Mouse (Mus musculus): ENCODE data around the gene Grn.
"Not testable (repeated sequence)": the region's sequence is repeated elsewhere in the genome, so short reads cannot be mapped to it uniquely, and the experiment has no call there.

Gene Grn

DNA sequence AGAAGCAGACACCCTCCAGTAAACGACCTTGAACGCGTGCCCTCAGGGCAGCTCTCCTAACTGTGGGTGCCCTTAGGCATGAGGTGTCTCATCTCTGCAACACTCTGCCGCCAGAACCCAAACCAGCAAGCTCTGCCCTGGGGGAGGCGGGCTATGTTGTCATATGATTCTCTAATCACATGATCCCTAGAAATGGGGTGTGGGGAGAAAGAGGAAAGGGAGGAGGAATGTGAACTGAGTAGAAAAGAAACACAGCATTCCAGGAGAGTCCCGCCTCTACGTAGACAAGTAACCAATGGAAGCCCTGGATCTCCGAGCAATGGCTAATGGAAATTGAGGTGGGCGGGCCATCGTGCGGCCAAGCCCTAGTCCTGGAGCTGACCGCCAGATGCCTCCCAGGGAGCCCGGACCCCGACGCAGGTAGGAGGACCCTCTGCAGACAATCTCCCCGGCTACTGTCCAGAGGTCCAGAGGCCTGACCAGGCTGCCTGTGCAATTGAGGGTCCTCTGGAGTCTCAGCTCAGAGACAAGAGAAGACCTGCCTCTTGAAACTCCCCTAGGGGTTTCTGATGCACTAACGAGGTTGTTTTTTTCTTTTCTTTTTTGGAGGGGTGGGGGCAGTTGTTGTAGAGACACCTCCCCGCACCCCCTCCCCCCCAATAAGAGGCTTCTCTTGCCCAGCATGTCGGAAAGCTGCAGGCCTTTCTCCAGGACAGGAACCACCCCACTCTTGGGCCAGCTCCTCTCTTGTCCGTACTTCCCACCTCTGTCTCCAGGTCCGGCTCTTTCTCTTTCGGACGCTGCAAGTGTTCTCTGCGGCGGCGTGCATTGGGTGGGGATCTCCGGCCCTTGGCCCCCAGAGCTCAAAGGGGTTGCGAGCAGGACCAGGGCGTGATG is at the start of gene Grn:
Grn (plus strand) TSS at position 195 of the 897 bp plus-strand sequence.
- DNase-seq (ENCODE audit: low spot score): peak; percentile 96

DNA sequence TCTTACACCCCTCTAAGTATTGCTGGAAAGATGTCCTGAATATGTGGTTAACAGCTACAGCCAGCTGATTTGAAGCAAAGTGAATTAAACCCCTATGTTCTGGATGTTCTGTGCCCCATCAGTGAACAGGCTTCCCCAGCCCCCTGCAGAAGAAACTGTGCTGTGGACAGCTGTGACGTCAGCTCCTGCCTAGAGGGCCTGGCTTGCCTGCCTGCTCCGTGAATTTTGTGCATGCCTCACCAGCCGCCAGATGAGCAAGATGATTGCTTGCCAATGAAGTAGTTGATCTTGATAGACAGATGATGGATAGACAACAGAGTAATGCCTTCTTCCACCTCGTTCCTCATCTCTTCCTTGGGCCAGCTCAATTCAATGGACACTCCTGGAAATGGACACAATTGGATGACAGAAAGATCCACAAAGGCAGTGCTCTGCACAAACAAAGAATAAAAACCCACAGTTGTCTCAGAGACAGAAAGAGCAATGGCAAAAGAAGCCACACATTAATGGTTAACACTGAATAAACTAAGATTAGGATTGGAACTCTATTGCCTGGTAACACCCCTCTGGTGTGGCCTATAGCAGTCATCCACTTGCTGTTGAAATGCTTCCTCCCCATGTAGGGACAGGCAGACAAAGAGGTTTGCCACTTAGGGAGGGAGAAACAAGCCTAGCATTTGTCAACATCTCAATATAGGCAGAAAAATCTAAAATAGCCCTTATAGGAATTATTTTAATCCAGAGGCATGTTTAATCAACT is 48.6 kb upstream of the Grn start:
- DNase-seq (ENCODE audit: low spot score): no peak

DNA sequence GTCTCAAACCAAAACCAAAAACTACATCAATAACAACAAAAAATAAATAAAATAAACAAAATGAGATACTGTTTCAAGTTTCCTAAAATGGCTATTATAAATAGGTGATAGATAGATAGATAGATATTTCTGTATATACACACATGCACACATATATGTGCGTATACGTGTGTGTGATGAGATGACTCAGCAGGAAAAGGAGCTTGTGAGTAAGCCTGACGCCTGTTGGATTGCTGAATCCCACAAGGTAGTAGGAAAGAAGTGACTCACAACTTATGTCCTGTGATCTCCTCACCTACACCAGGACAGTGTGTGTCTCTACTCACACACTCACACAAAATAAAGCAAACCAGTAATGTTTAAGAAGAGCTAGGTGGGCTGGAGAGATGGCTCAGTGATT is 47.3 kb upstream of the Grn start:
- DNase-seq (ENCODE audit: low spot score): no peak

DNA sequence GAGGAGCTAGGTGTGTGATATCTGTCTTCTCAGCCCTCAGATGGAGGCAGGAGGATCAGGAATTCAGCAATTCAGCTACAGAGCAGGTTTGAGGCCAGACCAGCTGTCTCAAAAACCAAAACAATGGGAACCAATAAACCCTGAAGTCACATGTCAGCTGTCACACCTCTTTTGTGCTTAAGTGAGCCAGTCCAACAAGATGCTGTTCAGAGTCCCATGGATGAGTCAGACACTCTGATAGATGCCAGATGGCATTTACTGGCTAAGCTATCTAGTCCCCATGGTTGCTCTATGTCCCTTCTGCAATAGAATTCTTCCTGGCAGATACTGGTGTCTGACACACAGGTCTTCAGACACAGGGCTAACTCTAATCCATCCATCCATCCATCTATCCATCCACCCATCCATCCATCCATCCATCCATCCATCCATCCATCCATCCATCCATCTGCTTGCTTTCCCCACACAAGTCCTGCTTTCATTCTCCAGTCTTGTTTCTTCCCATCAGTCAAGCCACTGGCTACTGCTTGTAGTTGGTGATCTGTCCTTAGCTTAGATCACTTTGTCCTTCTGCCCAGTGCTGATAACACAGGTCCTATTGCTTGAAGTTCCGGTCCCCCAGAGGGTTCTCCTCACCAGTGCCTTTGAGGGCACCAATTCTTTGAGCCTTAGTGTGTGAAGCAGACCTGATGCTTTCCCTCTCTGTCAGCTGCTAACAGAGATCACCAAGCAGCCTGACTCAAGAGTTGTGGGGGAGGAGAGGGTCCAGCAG is 46.6 kb upstream of the Grn start:
- no peak for DNase-seq (ENCODE audit: low spot score)

DNA sequence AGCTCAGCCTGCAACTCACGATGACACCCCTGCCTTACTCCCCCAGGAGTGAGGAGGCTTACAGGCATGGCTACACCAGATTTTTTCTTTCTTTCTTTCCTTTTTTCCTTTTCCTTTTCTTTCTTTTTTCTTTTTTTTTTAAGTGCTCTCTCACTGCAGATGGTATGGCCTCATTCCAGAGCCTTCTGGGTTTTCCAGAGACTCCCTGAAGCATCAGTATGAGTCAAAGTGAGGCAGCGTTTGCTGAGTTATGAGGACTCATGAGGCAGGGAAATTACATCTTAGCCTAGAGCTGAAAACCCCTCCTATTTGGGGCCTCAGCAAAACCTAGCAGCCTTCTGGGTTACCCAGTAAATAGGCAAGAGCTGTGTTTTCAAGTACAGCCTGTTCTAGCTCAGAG is 45.7 kb upstream of the Grn start:
- no peak for DNase-seq (ENCODE audit: low spot score)

DNA sequence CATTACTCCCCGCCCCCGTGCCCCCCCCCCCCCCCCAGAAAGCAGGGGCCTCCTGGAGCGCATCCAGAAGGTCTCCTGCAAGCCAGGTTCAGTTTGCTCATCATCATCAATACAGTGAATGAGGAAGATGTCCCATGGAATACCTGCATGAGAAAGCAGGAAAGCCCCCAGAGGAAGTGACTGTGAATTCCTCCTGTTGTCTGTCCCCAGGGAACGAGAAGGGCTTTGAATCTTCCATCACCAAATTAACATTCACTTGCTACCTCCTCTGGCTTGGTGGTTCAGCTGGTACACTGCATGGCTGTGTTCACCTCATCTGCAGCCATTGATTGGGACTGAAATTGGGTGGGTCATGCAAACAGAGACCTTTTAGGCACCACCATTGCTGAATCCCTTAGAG is 45.0 kb upstream of the Grn start:
- no peak for DNase-seq (ENCODE audit: low spot score)

DNA sequence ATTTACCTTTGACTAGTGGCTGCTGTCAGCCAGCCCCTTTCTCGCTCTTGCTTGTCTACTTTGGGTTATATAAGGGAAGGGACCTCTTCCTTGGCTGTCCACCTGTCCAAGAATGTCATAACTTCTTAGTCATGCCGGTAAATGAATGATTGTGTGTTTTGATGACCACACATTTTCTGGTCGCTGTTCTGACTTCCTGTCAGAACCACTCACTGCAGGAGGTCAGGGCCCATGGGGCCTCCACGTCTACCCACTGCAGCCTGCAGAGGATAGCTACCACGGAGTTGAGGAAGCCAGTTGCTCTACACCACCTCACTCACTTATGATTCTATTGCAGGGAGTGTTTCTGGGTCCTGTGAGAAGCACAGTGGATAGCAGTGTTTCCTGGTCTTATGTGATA is 44.0 kb upstream of the Grn start:
- DNase-seq (ENCODE audit: low spot score): no peak

DNA sequence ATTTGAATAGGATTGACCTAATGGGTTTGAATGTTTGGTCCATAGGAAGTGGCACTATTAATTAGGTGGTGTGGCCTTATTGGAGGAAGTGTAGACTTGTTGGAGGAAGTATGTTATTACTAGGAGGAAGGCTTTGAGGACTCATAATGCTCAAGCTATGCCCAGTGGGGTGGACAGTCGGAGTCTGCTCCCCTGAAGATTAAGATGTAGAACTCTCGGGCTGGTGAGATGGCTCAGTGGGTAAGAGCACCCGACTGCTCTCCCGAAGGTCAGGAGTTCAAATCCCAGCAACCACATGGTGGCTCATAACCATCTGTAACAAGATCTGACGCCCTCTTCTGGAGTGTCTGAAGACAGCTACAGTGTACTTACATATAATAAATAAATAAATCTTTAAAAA is 40.7 kb upstream of the Grn start:
- DNase-seq (ENCODE audit: low spot score): not testable (repeated sequence)

DNA sequence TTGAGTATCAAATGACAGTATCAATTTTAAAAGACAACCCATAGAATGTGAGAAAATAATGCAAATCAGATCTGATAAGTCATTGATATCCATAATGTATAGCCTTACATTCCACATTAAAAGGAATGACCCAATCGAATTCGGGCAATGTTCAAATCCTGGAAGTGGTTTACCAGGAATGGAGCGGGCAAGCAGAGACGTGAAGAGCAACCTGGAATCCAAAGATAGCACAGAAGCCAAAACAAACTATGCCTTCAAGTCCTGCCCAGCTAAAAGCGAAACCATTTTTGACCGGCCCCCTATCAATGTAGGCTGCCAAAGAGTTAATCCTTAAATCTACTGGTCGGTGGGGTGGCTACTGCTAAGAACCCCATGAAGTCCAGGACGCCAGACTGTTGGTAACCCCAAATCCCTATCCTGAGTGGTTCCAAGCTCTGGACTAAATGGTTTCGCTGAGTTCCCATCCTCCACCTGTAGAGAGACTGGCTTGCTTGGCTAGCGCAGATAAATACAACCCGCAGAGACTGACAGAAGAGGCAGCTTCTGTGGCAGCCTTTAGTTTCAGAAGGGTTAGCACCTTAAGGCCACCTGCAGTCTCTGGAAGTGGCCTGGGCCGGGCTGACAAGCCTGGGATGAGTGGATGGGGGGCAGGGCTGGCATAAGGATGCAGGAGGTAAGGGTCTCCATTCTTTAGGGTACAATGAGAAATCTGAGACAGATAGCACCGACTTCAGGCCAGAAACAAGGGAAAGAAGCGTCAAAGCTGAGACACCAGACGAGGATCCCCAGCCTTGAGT is 37.5 kb upstream of the Grn start:
- DNase-seq (ENCODE audit: low spot score): no peak

DNA sequence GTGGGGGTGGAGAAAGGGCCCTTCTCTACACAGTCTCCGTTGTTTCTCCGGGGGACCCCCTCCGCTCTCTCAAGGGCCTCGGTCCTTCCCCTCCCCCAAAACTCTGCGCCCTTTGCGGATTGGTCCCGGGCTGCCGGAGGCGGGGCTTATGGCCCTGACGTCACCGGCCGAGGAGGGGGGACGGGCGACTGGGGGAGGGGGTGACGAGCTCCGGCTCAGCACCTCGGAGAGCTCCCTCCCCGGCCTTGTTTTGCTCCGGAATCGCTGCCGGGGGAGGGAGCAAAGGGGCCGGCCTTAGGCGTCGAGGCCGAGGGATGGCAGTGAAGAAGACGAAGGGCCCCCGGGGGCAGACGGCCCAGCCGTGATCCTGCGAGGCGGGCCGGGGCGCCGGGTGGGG is 36.9 kb upstream of the Grn start, which contains the start of gene Rundc3a:
Rundc3a (plus strand) TSS at position 166 of the 397 bp plus-strand sequence.
- DNase-seq (ENCODE audit: low spot score): peak; percentile 93

DNA sequence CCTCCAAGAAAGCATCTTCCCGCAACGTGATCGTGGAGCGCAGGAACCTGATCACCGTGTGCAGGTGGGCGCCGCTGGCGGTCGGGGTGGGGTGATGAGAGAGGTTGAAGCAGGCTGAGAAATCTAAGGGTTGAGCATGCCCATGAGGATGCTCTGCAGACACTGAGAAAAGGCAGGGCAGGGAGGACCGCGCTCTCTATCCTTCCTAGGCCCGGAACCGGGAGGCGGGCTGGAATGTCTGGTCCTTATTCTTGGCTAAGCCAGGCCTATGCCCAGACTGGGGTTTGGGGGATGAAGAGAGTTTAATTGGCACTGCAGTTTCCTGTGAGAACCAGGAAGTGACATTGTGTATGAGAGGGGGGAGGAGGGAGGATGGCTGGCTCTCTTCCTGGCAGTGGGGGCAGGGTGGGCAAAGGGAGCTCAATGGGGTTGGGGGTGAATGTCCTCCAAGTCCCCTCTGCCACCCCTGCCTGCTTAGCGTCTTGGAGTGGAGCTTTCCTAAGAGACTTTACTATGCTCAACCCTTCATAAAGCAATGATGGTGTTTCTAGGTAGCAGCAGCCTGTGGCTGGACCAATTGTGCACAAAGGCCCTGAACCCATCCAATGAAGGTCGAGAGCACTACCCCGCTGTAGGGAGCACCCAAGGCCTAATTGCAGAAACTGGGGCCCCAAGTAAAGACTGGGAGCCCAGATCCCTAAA is 36.2 kb upstream of the Grn start:
- no peak for DNase-seq (ENCODE audit: low spot score)

DNA sequence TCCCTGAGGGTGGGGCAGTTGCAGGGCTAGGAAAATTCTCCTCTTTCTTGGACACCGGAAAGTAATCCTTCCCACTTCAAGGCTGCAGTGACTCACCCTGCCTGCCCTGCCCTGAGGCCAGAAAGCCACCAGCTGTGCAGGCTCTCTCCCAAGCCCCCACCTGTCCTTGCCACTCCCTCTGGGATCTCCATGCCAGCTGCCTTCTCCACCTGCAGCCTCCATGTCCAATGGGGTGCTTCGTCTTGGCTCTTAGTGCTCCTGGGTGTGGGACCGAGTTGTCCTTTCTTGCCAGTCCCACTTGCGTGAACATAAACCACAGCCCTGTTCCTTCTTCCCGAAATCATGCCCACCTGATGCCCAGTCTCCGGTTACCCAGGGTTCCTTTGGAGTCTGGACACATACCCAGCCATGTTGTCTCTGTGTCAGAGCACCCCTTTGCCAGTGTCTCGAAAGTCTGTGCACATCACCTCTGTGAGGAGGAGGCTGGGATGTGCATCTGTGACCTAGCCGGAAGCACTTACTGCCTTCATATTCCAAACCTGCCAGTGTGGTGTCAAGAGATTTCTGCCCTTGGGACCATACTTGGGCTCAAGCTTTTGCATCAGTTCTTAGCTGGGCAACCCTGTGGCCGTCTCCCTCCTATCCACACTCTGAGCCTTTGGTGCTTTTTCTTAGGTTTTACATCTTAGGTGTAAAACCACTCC is 35.5 kb upstream of the Grn start:
- no peak for DNase-seq (ENCODE audit: low spot score)

DNA sequence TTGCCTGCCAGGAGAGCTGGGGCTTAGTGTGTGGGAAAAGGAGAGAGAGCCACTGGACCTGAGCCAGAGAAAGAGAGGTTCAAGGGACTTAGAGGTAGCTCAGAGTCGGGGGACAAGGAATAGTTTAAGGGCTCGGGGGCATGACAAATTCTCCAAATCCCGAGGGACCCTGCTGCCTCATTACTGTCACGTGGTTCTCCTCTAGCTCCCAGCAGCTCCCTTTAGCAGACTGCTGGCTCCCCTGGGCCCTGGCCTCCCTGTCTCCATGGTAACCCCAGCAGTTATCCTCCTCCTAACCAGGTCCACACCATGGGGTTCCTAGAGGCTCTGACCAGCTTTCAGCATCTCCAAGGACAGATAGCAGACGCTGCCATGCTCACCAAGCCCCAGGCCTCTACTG is 34.9 kb upstream of the Grn start:
- no peak for DNase-seq (ENCODE audit: low spot score)

DNA sequence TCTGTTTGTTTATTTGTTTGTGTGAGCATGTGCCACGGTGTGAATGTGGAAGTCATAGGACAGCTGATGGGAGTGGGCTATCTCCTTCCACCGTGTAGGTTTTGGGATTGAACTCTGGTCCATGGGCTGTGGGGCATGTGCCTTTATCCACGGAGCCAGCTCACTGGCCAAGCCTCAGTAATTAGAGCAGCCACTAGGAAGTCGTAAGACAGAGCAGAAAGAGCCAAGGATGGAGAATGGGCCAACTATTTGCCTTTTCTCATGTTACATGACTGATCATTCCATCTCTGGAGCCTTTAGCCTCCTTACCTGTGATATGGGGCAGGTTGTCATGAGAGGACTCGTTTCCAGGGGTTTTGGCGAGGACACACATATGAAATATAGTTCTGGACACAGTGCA is 33.9 kb upstream of the Grn start:
- no peak for DNase-seq (ENCODE audit: low spot score)

DNA sequence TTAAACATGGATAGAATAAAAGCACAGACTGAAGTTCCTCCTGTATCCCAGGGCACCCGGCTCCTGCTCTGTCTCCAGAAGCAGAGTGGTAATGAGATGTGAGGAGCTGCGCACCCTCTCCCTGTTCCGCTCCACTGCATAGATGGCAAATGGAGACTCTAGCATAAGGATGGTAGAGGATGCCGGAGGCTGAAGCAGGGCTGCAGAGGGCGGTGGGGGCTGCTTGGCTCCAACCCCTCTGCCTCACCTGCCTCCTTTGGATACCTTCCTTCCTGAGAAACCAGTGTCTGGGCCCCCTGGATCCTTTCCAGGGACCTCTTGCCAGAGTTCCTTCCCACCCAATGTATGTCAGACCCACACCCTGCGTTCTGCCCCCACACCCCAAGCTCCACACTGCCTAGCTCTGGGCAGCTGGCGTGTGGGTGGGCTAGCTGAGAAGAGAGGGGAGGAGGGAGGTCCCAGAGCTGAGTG is 33.4 kb upstream of the Grn start:
- DNase-seq (ENCODE audit: low spot score): no peak

DNA sequence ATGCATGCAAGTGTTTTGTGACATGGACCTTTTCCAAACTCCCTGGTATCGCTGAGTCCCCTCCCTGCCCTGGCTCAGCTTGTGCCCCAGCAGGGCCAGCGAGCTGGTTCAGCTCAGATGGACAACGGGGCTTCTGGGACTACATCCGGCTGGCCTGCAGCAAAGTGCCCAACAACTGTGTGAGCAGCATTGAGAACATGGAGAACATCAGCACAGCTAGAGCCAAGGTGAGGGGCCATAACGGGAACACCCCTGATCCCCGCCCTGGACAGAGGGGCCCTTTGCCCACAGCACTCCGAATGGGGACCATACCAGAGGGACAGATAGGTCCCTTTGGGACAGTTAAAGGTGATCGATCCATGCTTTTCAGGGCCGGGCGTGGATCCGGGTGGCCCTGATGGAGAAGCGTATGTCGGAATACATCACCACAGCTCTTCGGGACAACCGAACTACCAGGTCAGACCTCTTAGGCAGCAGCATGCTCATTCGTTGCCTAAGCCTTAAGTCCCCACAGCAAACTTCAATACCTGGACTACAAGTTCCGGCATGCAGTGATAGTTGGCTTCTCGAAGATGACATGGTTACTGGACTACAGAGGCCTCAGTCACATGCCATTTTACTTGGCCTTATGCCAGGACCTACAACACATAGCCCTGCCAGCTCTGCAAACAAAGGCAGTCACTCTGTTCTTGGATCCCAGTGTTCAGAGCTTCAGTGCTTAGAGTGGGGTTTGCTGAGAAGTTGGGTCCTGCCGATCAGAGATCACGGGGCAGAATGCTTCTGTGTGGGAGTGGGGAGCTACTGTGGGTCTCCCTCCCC is 31.9 kb upstream of the Grn start:
- DNase-seq (ENCODE audit: low spot score): no peak

DNA sequence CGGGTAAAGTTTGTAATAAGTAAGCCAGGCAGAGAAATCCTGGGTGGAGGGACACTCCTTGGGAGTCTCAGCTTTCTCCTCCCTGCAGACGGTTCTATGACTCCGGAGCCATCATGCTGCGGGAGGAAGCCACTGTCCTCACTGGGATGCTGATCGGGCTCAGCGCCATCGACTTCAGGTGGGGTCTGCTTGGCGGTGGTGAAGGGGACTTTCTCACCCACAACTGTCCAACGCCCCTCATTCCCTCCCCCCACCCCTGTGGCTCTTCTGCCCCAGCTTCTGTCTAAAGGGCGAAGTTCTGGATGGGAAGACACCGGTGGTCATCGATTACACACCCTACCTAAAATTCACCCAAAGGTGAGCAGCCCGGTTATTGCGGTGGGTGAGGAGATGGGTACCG is 31.0 kb upstream of the Grn start:
- DNase-seq (ENCODE audit: low spot score): no peak

DNA sequence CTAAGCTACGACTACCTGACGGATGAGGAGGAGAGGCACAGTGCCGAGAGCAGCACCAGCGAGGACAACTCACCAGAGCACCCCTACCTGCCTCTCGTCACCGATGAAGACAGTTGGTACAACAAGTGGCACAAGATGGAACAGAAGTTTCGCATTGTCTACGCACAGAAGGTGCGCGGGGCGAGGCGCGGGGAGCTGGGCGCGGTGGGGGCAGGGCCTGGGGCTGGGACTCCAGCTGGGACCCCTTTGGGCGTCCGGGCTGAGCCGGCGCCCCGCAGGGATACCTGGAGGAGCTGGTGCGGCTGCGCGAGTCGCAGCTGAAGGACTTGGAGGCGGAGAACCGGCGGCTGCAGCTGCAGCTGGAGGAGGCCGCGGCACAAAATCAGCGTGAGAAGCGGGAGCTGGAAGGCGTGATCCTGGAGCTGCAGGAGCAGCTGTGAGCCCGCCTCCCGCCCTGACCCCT is 30.5 kb upstream of the Grn start:
- no peak for DNase-seq (ENCODE audit: low spot score)

DNA sequence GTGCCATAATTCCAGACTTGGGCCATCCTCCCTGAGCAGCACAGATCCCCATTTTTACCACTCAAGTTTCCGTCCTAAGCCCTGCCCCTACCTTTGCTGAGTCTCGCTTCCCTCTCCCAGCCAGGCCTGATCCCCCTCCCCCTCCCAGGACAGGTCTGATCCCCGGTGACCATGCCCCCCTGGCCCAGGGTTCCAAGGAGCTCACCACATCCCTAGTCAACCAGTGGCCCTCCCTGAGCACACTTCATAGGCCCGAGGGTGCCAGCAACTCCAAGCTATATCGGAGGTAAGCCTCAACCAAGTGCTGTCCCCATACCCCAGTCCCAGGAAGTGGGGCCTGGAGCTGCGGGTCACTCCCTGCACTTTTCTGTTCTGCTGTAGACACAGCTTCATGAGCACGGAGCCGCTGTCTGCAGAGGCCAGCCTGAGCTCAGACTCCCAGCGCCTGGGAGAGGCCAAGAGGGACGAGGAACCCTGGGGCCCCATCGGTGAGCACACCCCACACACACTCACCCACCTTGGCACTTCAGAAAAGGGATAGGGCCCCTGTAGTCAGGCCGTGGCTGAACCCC is 29.5 kb upstream of the Grn start:
- no peak for DNase-seq (ENCODE audit: low spot score)

Data from left cerebral cortex, adult 11 months (tissue).